Mouse (Mus musculus): Measurements from ENCODE around the gene Olfr651.
"Not testable (repeated sequence)": the region's sequence is repeated elsewhere in the genome, so short reads cannot be mapped to it uniquely, and the experiment has no call there.

Gene Olfr651

DNA sequence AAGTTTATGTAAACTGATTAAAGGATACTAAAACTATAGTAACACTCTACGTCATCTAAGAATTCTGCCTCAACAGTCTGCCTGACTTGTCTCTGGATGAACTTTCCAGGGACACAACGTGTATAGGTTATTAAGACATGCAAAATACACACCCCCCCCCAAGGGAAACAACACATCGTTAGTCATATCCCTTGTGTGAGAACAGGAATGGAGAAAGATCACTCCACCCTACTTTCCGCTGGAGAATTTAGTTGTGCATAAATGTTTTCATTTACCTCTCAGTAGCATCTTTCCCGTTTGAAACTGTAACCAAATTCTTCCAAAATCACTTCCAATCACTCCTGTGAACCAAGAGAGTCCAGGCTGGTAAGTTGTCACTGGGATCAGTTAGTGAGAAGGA lies at the start of gene Olfr651:
Gene Olfr651 (plus strand): TSS at position 301 of the 400 bp plus-strand sequence.
- no peak for DNase-seq (ENCODE audit: low read depth, low spot score)

DNA sequence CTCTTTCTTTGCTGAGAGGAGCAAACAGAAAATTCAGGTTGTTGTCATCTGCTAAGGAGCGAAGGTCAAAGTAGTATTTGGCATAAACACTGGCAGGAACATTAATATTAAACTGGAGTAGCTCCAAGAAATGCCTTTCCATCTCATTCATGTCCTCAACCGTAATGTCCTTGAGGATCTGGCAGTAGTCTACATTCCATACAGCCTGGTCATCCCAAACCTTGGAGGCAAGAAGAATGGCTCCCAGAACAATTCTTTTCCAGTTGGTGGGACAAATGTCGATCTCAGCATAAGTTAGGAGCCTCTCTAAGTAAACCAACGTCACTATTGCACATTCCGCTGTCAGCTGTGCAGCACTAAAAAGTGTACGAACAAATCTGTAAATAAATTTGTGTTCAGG lies 48.7 kb upstream of the Olfr651 start:
- not testable (repeated sequence) for DNase-seq (ENCODE audit: low read depth, low spot score)

DNA sequence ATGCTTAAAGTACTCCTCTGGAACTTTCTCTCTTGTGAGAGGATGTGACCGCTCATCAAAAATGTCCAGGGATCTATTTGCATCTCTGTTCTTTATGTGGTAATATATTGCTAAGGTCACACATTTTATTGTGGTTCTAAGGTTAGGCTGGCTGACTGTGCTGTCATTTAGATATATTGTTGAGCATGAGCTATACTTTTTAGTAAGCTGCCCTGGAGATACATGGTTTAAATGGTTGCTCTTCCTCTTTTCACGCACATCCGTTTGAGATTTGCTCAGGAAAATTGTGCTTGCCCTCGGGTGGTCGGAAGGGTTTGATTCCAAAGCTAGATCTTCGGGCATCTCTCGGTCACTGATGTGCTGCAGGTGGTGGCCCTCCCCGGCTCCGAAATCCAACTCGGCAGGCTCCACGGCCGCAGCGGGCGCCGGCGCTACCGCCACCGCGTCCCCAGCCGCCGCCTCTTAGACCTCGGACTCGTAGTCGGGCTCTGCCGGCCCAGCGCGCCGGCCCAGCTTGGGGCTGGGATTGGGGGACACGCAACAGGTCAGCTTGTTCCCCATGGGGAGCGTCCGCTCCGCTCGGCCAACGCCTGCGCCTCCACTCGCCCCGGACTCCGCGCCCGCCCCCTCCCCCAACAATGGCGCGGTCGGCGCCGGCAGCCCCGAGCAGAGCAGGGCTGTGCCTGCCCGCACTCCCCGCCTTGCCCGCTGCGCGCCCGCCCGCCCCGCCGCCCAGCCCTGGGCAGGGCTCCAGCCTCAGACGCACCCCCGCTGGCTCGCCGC lies 48.2 kb upstream of the Olfr651 start:
- no peak for DNase-seq (ENCODE audit: low read depth, low spot score)

DNA sequence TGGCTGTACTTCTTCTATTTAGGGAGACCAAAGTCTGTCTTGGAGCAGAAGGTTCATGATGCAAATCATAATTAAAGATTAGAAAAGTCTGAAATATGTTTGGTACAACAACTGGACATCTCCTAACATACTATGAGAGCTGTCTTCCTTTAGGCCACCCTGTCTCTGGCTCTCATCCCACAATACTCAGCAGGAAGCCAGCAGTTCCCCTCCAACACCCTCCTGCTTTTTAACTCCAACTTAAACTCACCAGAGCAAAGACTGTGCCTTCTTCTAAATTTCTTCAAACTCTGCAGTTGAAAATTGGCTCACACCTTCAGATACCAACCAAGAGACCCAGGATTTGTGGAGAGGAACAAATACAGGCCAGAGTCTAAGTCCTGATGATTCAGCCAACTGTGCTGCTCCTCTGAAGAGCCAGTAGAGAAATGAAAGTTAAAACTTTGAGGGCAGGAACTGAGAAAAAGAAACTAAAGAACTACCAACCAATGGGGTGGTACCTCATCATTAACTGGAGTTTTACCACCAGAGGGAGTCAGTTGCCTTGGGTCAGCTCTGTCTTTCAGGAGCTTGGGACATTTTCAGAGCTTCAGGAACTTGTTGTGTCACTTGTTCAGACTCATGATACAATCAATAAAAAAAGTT lies 42.4 kb upstream of the Olfr651 start, which contains the start of gene Trim30d:
Gene Trim30d (minus strand): TSS at position 429 of the 645 bp plus-strand sequence.
- not testable (repeated sequence) for DNase-seq (ENCODE audit: low read depth, low spot score)

DNA sequence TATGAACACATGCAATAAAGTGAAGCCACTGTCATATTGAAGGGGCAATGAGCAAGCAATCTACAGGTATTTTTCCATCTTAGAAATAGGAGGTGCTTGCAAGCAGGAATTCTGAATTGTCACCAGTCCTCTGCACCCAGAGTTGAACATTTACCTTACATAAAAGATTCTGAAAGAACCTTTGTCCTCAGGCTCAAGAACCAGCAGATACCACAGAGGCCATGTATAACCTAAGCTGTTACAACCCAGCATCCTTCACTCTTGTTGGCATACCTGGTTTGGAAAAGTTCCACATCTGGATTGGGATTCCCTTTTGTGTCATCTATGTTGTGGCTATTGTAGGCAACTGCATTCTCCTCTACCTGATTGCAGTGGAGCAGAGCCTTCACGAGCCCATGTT lies 2.8 kb downstream of the Olfr651 start:
- no peak for DNase-seq (ENCODE audit: low read depth, low spot score)

DNA sequence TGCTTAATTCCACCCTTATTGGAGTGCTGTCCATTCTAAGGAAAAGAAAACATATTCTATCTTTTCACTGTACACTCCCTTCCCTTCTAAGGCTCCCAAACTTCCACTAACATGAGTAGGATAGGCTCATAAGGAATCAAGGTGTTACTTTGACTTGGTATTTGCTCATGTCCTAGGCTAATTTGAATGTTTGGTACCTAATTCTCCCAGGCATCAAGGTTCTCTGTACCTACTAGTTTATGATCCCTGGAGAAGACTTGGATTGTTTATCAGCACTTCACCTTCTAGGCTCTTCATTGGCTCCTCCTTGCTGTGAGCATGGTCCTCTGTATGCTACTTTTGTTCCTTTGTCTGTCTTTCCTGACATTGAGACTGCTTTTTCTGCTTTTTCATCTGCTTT lies 10.7 kb downstream of the Olfr651 start, which contains the start of gene Olfr652:
Gene Olfr652 (plus strand): TSS at position 301 of the 400 bp plus-strand sequence.
- DNase-seq (ENCODE audit: low read depth, low spot score) = no peak

DNA sequence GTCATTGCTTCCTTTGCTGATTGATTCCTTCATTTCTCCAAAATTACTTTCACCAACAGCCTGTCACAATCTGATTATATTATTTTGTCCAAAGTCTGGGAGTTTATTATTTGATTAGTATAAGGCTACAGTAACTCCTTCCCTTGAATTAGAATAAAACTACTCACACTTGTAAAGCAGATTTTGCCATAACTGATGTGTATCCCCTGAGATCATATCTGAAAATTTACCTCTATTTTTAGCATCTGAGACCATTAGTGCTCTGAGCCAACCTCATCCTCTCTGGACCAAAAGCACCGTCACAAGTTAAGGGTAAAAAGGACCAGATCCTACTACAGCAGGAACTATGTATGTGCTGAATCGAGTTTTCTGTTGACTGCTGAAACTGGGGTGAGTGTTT lies 27.1 kb downstream of the Olfr651 start, which contains the start of gene Olfr653:
Gene Olfr653 (plus strand): TSS at position 301 of the 400 bp plus-strand sequence.
- DNase-seq (ENCODE audit: low read depth, low spot score) = no peak

DNA sequence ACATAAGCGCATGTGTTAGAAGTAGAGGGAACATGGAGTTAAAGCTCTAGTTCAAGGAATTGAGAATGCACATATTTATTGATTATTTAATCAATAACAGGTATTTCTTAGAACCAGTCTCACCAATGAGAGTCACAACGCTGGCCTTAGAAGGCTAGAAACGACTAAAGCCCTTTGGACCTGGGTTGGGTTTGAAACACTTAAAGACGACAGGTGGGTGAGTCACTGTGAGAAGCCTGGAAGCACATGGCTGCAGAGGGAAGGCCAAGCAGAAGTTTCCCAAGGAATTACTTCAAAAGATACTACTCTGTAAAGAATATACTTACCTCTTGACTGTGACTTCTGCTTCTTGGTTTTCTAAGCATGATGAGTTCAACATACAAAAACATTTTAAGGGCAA lies 30.9 kb downstream of the Olfr651 start:
- no peak for DNase-seq (ENCODE audit: low read depth, low spot score)

DNA sequence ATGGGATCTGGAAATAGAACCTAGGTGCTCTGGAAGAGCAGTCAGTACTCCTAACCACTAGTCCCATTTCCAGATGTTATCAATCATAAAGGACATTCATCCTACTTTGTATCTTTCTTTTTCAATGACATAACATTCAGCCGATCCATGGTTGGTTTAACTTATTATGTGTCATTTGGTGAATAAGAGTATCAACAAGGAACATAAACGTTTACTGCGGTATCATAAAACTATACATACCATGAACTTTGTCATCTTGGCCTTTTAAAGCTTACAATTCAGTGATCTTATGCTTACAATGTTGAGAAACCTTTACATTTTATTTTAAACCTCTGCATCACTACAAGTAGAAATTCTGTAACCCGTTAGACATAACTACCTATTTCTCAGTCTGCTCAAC lies 31.5 kb downstream of the Olfr651 start:
- no peak for DNase-seq (ENCODE audit: low read depth, low spot score)

DNA sequence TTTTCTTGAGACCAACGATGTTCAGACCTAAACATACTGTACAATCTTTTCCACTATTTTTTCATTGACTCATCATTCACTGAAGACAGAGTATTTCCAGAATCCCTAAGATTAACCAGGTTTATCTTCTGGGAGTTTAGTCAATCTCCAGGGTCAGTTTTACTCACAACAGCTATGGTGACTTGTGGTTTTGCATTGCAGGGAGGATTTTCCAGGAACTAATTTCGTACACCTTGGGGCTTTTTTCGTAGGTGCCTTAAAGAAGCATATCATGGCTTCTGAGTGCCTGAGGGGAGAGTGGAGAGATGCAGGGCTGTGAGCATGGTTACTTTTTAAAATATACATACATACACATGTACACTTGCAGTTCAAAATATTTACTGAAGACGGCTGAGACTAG lies 36.8 kb downstream of the Olfr651 start, which contains the start of gene Olfr654:
Gene Olfr654 (plus strand): TSS at position 301 of the 400 bp plus-strand sequence.
- DNase-seq (ENCODE audit: low read depth, low spot score) = no peak

DNA sequence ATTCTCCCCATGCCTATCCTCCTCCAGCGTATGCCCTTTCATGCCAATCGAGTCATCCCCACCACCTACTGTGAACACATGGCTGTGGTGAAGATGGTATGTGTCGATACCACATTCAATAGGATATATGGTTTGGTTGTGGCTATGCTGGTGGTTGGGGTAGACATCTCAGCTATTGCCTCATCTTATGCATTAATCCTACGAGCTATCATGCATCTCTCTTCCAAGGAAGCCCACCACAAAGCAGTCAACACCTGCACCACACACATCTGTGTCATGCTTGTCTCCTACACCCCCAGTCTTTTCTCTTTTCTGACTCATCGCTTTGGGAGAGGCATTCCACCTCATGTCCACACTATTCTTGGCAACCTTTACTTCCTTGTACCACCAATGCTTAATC lies 38.3 kb downstream of the Olfr651 start:
- DNase-seq (ENCODE audit: low read depth, low spot score) = no peak

DNA sequence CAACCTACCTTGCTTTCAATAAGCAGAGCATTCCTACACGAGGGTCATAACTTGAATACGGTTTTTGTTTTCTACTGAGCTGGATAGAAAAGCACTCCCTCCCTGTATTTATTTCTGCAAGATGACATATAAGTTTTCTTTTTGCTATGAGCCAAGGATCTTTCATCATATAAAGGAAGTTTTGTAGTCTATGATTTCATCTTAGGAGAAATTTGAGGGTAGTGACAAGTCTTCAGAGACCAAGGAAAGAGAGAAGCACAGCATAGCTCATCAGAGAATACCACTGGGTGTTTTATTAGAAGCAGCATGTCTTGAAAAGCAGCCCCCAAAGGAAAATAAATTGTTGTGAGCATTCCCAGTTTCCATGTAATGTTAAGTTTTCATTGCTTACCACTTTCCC lies 51.7 kb downstream of the Olfr651 start, which contains the start of gene Olfr655:
Gene Olfr655 (minus strand): TSS at position 101 of the 400 bp plus-strand sequence.
- no peak for DNase-seq (ENCODE audit: low read depth, low spot score)

DNA sequence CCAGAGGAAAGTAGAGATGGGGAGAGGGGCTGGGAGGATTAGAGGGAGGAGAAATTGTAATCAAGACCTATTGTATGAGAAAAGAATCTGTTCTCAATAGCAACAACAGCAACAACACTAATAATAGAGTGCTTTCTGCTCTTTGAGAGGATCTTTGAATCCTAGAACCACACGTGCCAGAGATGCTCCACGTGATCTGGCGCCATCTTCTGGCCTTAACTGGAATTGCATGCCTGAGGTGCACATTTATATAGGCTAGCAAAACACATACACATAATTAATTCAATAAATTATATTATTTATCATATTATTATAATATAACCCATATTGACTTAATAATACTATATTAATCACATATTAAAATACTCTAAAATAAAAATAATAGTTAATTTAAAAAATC lies 53.2 kb downstream of the Olfr651 start:
- no peak for DNase-seq (ENCODE audit: low read depth, low spot score)

Measured in retina, postnatal 7 days (tissue).